8 mouse cellular contexts compared by ENCODE assay signal in genomic region chr4:107019027-107019426, GRCm38 (mm10). TPM values are rescaled to one million over a fixed set of nuclear protein-coding genes. Genes with fewer than 3 reads are reported as not detected.
A peak's percentile ranks its signal among the peaks of the same experiment; 100 is the strongest.
DNase-seq lines count a peak whose midpoint lies in the region; ATAC-seq lines count a peak whose summit lies in the region.

No protein-coding gene starts in this region.

- no peak for ATAC-seq in intestine, embryonic 16.5 days
- ATAC-seq in megakaryocyte, adult 5-6 weeks (ENCODE audit: poor library complexity, severe bottlenecking): no peak

- H3K4me1 ChIP-seq in intestine, embryonic 16.5 days (ENCODE audit: control insufficient read depth, insufficient read depth, low read length): peaks cover 56% of the 10 kb centered on the region

- WGBS in intestine, embryonic 16.5 days: 29% methylated on average over 7 of the region's 7 CpGs

- no peaks in the 10 kb centered on the region for H3K9me3 ChIP-seq in intestine, embryonic 16.5 days (ENCODE audit: control insufficient read depth, low read length)

- no peaks in the 10 kb centered on the region for H3K27me3 ChIP-seq in intestine, embryonic 16.5 days (replicated peaks; ENCODE audit: control insufficient read depth, insufficient read depth, low read length)

- DNase-seq in adrenal gland, adult 18-20 months (ENCODE audit: low spot score in 2 of 2): peak; percentile 35 to 43
- DNase-seq in adrenal gland, postnatal 4 days (ENCODE audit: low spot score in 2 of 2): no peak
- DNase-seq in urinary bladder, postnatal 14 days (ENCODE audit: low spot score): peak; percentile 22
- DNase-seq in urinary bladder, adult 2 months (ENCODE audit: low spot score): no peak
- DNase-seq in lung, postnatal 14 days: peak; percentile 39
- DNase-seq in yolk sac, embryonic 10.5 days (ENCODE audit: low spot score): no peak

- H3K27ac ChIP-seq in intestine, embryonic 16.5 days (ENCODE audit: low read length): peak overlapping the region; percentile 14

- H3K4me3 ChIP-seq in intestine, embryonic 16.5 days (ENCODE audit: low read length): no peak overlapping the region

- H3K9ac ChIP-seq in intestine, embryonic 16.5 days (ENCODE audit: low read depth, low read length): peak overlapping the region; percentile 36; the same call in 1 of the 2 replicates

- no peaks in the 10 kb centered on the region for H3K36me3 ChIP-seq in intestine, embryonic 16.5 days (ENCODE audit: control insufficient read depth, insufficient read depth, low read length)

- H3K4me2 ChIP-seq in intestine, embryonic 16.5 days (ENCODE audit: low read depth, low read length): no peak overlapping the region

RNA-seq across cellular contexts. Expression of gene Mrpl37, which starts 47.6 kb away (rescaled TPM):
- 100 to 1,000 TPM in 1 of 2 experiments, 10 to 100 TPM in 1; 94.2 to 105 TPM for total RNA-seq in adrenal gland, adult 18-20 months (2021)
- 100 to 1,000 TPM; 104 to 108 TPM for total RNA-seq in adrenal gland, postnatal 4 days (2021)
- polyA plus RNA-seq in urinary bladder, adult 2 months (2012; rRNA removed): 60.0 and 64.9 TPM in 2 replicates
- polyA plus RNA-seq in intestine, embryonic 16.5 days (2015; fragmentation: Nextera tagmentation; extraction: Ambion mirVana): 112 and 117 TPM in 2 replicates
- total RNA-seq in megakaryocyte, adult 5-6 weeks (2015): 45.3 and 53.6 TPM in 2 replicates
- 29.6 and 40.2 TPM in 2 replicates for total RNA-seq in megakaryocyte, adult 5-6 weeks (2017)

RNA-seq across cellular contexts. Expression of gene Cyb5rl, which starts 47.8 kb away (rescaled TPM):
- 10 to 100 TPM; 19.8 to 23.1 TPM for total RNA-seq in adrenal gland, adult 18-20 months (2021)
- total RNA-seq in adrenal gland, postnatal 4 days (2021): 10 to 100 TPM; 20.1 to 21.1 TPM
- polyA plus RNA-seq in urinary bladder, adult 2 months (2012; rRNA removed): 13.8 and 18.0 TPM in 2 replicates
- polyA plus RNA-seq in intestine, embryonic 16.5 days (2015; fragmentation: Nextera tagmentation; extraction: Ambion mirVana): 7.2 and 7.7 TPM in 2 replicates
- 1.7 and 3.3 TPM in 2 replicates for total RNA-seq in megakaryocyte, adult 5-6 weeks (2015)
- 5.5 and 7.8 TPM in 2 replicates for total RNA-seq in megakaryocyte, adult 5-6 weeks (2017)

Comparison
In these comparisons a context has a peak if more than half of its experiments do, and no peak if none do; other contexts are left out.
1. DNase-seq: peak in adrenal gland, adult 18-20 months (2 of 2), urinary bladder, postnatal 14 days (single experiment) and lung, postnatal 14 days (single experiment); none in adrenal gland, postnatal 4 days (0 of 2), urinary bladder, adult 2 months (single experiment) and yolk sac, embryonic 10.5 days (single experiment).